Mouse (Mus musculus) forebrain, embryonic 16.5 days (tissue): ENCODE measurements around the gene Diaph3. TPM values are rescaled to one million over a fixed set of nuclear protein-coding genes. Genes with fewer than 3 reads are reported as not detected.
A peak's percentile ranks its signal among the peaks of the same experiment; 100 is the strongest.

ENCODE experiments used
- ATAC-seq: fragments of 200-750 bp; cut with Nextera tagmentation; 2 replicates; pipeline ENCODE4 v1.8.0; 2017; ENCODE audit warnings: mild to moderate bottlenecking, moderate library complexity
- H3K27ac ChIP-seq: fragments of 300-500 bp; sonication (generic); 2 replicates; pipeline ENCODE4 v1.5.1; 2014; ENCODE audit warnings: low read length, control low read depth
- H3K27me3 ChIP-seq: fragments of 300-500 bp; sonication (generic); replicated peaks from 2 replicates; pipeline ENCODE4 v1.6.1; 2014; ENCODE audit warnings: low read length; ENCODE audit not compliant: control insufficient read depth, insufficient read depth
- H3K36me3 ChIP-seq: fragments of 300-500 bp; sonication (generic); 2 replicates; pipeline ENCODE4 v1.6.1; 2014; ENCODE audit not compliant: control insufficient read depth, insufficient read depth
- H3K4me1 ChIP-seq: fragments of 300-500 bp; sonication (generic); replicated peaks from 2 replicates; pipeline ENCODE4 v1.6.1; 2014; ENCODE audit warnings: low read length; ENCODE audit not compliant: control insufficient read depth, insufficient read depth
- H3K4me2 ChIP-seq: fragments of 300-500 bp; sonication (generic); 2 replicates; pipeline ENCODE4 v1.6.1; 2014; ENCODE audit warnings: mild to moderate bottlenecking, low read length, control low read depth
- H3K4me3 ChIP-seq: fragments of 300-500 bp; sonication (generic); replicated peaks from 2 replicates; pipeline ENCODE4 v1.5.1; 2014; ENCODE audit warnings: mild to moderate bottlenecking, low read length, control low read depth
- H3K9ac ChIP-seq: fragments of 300-500 bp; sonication (generic); replicated peaks from 2 replicates; pipeline ENCODE4 v1.6.1; 2014; ENCODE audit warnings: low read depth, low read length, control low read depth
- H3K9me3 ChIP-seq: fragments of 300-500 bp; sonication (generic); 2 replicates; pipeline ENCODE4 v1.6.1; 2016; ENCODE audit warnings: low read length; ENCODE audit not compliant: control insufficient read depth
- WGBS: fragments of 180-500 bp; shearing (Covaris S2); extraction: QIAGEN DNeasy Blood & Tissue Kit; methylation state at CpG from one replicate; pipeline ENCODE4 v1.1.7; 2014; 5-methylcytosine and 5-hydroxymethylcytosine counted together
- polyA plus RNA-seq: library from polyadenylated mRNA; unstranded; fragments of >200 nt; fragmentation: Nextera tagmentation; extraction: Ambion mirVana; gene quantifications from 2 replicates; pipeline ENCODE4 v1.2.1, GENCODE M21; 2015

Diaph3 gene
- polyA plus RNA-seq, 1 experiment from 2014 or later: 5.0 TPM

DNA sequence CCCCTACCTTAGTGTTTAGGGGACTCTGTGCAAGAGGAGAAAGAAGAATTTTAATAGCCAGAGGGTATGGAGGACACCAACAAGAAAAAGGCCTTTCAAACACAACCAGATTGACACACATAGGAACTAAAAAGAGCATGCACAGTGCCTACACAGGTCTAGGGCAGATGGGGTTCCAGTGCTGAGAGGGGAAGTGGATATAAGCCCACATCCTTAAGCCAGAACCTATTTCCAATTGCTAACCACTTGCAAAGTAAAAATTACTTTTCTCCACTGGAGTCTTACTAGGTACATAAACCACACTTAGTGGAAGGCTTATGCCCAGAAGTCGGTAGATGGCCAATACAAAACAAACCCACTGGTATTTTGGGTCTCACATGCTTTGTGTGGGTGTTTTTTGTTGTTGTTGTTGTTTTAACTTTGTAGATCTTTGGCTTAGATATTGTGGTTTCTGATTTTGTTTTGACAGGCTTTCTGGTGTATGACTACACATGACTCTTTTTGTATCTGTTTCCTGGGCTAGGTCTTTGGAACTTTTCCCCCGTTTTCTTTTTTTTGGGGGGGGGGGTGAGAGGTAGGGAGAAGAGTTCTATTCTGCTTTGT is 426.8 kb downstream of the Diaph3 start:
- Histone ChIP-seq H3K36me3 (no peaks in the 10 kb centered on the region), H3K27ac (no peak overlapping the region), H3K27me3 (no peaks in the 10 kb centered on the region), H3K9ac (no peak overlapping the region), H3K4me1 (no peaks in the 10 kb centered on the region), H3K4me2 (no peak overlapping the region), H3K9me3 (no peaks in the 10 kb centered on the region), H3K4me3 (no peak overlapping the region)
- WGBS: 86% methylated on average over 2 of the region's 2 CpGs
- no peak for ATAC-seq

- no peaks in the 10 kb centered on the region for H3K27me3 ChIP-seq
- no peak for ATAC-seq
- no peak overlapping the region for H3K4me3 ChIP-seq
- H3K27ac ChIP-seq: no peak overlapping the region
- H3K4me1 ChIP-seq: no peaks in the 10 kb centered on the region
- H3K4me2 ChIP-seq: no peak overlapping the region
- no peak overlapping the region for H3K9ac ChIP-seq
- H3K36me3 ChIP-seq: no peaks in the 10 kb centered on the region
- 71% methylated on average over 3 of the region's 3 CpGs for WGBS
- H3K9me3 ChIP-seq: no peaks in the 10 kb centered on the region
Observed at GRCm38 (mm10) chr14:86704080-86704479, 437.0 kb downstream of the Diaph3 start.

- Histone ChIP-seq H3K27me3 (no peaks in the 10 kb centered on the region), H3K4me1 (no peaks in the 10 kb centered on the region), H3K4me2 (no peak overlapping the region), H3K9me3 (no peaks in the 10 kb centered on the region), H3K36me3 (no peaks in the 10 kb centered on the region), H3K4me3 (no peak overlapping the region), H3K27ac (no peak overlapping the region), H3K9ac (no peak overlapping the region)
- WGBS: 61% methylated on average over 4 of the region's 4 CpGs
- ATAC-seq: peak; percentile 62; the same call in 1 of the 2 replicates
Observed at GRCm38 (mm10) chr14:86701145-86701544, 439.9 kb downstream of the Diaph3 start.

DNA sequence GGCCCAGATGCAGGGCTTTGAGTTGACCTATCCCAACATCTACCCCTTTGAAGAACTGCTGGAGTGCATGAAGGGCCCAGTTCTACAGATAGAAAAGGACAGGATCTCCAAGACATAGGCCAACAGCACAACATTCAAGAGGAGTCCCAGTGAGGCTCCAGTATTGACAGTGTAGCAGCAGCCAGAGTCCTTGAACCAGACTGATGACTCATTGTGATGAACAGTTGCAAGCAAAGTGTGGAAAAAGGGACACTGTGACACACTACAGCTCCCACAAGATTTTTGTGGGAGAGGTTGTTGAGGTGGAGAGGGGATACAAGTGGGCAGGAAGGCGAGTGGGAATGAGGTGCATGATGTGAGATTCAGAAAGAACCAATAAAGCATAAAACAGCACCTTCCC is 443.1 kb downstream of the Diaph3 start:
- Histone ChIP-seq H3K9ac (no peak overlapping the region), H3K9me3 (no peaks in the 10 kb centered on the region), H3K36me3 (no peaks in the 10 kb centered on the region), H3K4me3 (no peak overlapping the region), H3K4me1 (0 out of 2 replicates have a peak, but pooled peaks cover 2% of the 10 kb centered on the region), H3K27ac (no peak overlapping the region), H3K27me3 (no peaks in the 10 kb centered on the region), H3K4me2 (no peak overlapping the region)
- WGBS: 90% methylated on average over 1 of the region's 1 CpGs
- ATAC-seq: no peak

DNA sequence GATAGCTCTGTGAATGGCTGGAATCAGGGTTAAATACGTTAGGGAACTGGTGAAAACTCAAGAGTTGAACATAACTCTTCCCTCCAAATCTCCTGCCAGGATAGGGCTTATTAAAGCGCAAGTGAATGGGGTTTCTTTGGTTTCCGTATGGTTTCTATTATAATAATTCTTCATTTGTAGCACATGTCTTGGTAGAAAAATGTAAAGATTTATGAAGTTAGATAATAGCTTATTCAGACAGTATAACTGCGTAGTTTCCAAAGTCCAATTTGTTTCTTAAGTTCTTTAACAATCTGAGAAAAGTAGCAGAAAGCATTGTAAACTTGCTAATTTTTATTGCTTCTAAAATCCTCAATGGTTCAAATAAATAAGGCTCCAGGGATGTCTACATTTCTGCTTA is 448.3 kb downstream of the Diaph3 start:
- Histone ChIP-seq H3K4me2 (no peak overlapping the region), H3K27ac (no peak overlapping the region), H3K9me3 (no peaks in the 10 kb centered on the region), H3K27me3 (no peaks in the 10 kb centered on the region), H3K4me1 (0 out of 2 replicates have a peak, but pooled peaks cover 2% of the 10 kb centered on the region), H3K9ac (no peak overlapping the region), H3K4me3 (no peak overlapping the region), H3K36me3 (no peaks in the 10 kb centered on the region)
- no peak for ATAC-seq
- WGBS: 83% methylated on average over 4 of the region's 4 CpGs

GRCm38 (mm10) chr14:86691298-86691697 is 449.7 kb downstream of the Diaph3 start:
- ATAC-seq: no peak
- Histone ChIP-seq H3K9ac (no peak overlapping the region), H3K4me1 (0 out of 2 replicates have a peak, but pooled peaks cover 2% of the 10 kb centered on the region), H3K4me2 (no peak overlapping the region), H3K27ac (no peak overlapping the region), H3K36me3 (no peaks in the 10 kb centered on the region), H3K27me3 (no peaks in the 10 kb centered on the region), H3K9me3 (no peaks in the 10 kb centered on the region), H3K4me3 (no peak overlapping the region)
- WGBS: 60% methylated on average over 5 of the region's 5 CpGs

DNA sequence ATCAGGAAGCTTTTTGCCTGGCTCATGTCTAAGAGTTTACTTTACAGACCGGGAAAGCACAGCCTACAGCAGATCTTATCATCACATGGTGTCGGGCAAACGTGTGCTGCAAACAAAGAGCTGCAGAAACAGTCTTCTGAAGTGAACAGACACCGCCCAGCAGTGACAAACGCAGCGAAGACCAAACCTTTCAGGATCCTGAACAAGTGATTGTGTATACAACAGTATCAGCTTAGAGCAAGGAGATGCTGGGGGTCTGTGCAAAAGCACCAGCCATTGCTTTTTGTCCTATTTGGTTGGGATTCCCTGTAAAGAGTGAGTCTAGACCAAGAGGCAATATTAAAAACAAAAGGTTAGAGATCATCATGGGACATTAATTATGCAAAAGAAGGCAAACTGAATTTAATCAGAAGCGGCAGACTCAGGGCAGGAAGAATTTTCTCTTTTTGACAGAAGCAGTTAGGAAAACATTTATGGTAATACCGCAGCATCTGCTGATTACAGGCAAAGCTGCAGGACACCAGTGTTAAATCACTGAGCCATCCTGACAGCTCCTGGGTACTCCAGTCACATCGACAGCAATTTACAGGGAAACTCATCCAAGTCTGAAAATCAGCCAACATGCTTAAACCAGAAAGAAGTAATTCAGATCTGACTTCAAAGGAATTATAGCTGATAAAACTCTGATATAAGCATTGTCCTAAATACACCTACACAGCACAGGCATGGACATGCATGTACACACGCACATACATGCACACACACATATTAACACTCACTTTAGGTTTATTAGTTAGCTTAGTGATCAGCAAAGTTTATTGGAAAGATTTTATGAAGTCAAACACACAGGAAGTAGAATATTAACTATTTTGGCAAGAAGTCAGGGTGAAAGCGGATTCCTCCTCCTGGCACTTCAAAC is 456.2 kb downstream of the Diaph3 start:
- no peaks in the 10 kb centered on the region for H3K9me3 ChIP-seq
- peak overlapping the region; percentile 8 for H3K4me2 ChIP-seq
- no peak overlapping the region for H3K4me3 ChIP-seq
- H3K9ac ChIP-seq: 0 out of 2 replicates have a peak overlapping the region, but pooled peaks have one; percentile 10
- ATAC-seq: peak; percentile 83
- no peaks in the 10 kb centered on the region for H3K27me3 ChIP-seq
- no peaks in the 10 kb centered on the region for H3K36me3 ChIP-seq
- H3K4me1 ChIP-seq: peaks cover 8% of the 10 kb centered on the region
- peak overlapping the region; percentile 57 for H3K27ac ChIP-seq
- 34% methylated on average over 11 of the region's 11 CpGs for WGBS

GRCm38 (mm10) chr14:86681951-86682350 is 459.1 kb downstream of the Diaph3 start:
- no peak for ATAC-seq

DNA sequence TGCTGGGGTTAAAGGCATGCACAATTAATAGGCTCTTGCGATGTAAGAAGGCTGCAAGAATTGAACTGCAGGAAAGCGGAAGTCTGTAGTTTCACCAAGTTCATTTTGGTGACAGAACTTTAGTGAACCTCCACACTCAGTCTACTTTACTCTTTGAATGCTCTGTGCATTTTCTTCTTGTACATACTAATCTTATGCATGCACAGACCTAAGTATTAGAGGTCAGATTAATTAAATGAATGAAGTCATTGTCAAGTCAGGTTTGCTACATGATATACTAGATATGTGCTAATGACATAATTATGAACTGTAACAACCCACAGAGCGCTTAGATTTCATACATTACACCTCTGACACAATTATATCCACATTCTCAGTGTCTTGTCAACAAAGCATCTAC is 462.0 kb downstream of the Diaph3 start:
- Histone ChIP-seq H3K27me3 (no peaks in the 10 kb centered on the region), H3K4me3 (no peak overlapping the region), H3K9me3 (no peaks in the 10 kb centered on the region), H3K4me1 (peaks cover 6% of the 10 kb centered on the region), H3K36me3 (no peaks in the 10 kb centered on the region), H3K4me2 (no peak overlapping the region), H3K27ac (no peak overlapping the region), H3K9ac (no peak overlapping the region)
- no peak for ATAC-seq
- WGBS: 94% methylated on average over 3 of the region's 3 CpGs

More at GRCm38 (mm10) chr14:86681951-86682350, 459.1 kb downstream of the Diaph3 start:
- Histone ChIP-seq H3K36me3 (no peaks in the 10 kb centered on the region), H3K27me3 (no peaks in the 10 kb centered on the region), H3K9me3 (no peaks in the 10 kb centered on the region), H3K4me3 (no peak overlapping the region), H3K4me1 (peaks cover 12% of the 10 kb centered on the region), H3K4me2 (no peak overlapping the region), H3K27ac (no peak overlapping the region), H3K9ac (no peak overlapping the region)
